Mouse (Mus musculus) E14TG2a.4 (cell line): ENCODE data around the gene Setdb1.
"Not testable (repeated sequence)": the region's sequence is repeated elsewhere in the genome, so short reads cannot be mapped to it uniquely, and the experiment has no call there.

ENCODE experiments used
- CTCF ChIP-seq: conservative IDR thresholded peaks from 2 replicates; pipeline ENCODE4 v1.5.1; 2014; ENCODE audit warnings: low read length
- NANOG ChIP-seq: IDR thresholded peaks from 2 replicates; pipeline ENCODE4 v1.6.1; 2014; ENCODE audit warnings: borderline replicate concordance, low read length, mixed read lengths

- TF ChIP-seq CTCF, NANOG: not testable (repeated sequence)
Measured at GRCm38 (mm10) chr3:95355911-95356544, 974 bp downstream of the Setdb1 start.
